Mouse (Mus musculus) adrenal gland, postnatal 4 days (tissue): ENCODE results near the gene Mapk8ip3. TPM values are rescaled to one million over a fixed set of nuclear protein-coding genes. Genes with fewer than 3 reads are reported as not detected.

Source experiments
- DNase-seq, 2 experiments: peaks; one replicate each; pipeline ENCODE4 v3.0.0; 2021 to 2022; ENCODE audit warnings: low spot score in 2 of 2, mixed read lengths in 2 of 2
- total RNA-seq, 2 experiments: library from RNA; stranded (reverse); gene quantifications; 2 replicates each; pipeline ENCODE4 v1.2.3; 2021

The Mapk8ip3 gene
- total RNA-seq, 2 experiments from 2014 or later, result 150 to 153 TPM

GRCm38 (mm10) chr17:24850773-24851127, 86.0 kb downstream of the Mapk8ip3 start:
- DNase-seq, result no peak

GRCm38 (mm10) chr17:24850065-24850772, 86.6 kb downstream of the Mapk8ip3 start, which contains the start of gene Fahd1:
TSS of gene Fahd1 (minus strand) at chr17:24850364.
- DNase-seq, result peak; percentile 75 to 88

GRCm38 (mm10) chr17:24849733-24850064, 87.1 kb downstream of the Mapk8ip3 start:
- DNase-seq, result no peak

- no peak for DNase-seq
Observed at GRCm38 (mm10) chr17:24848600-24849031, 88.2 kb downstream of the Mapk8ip3 start.

GRCm38 (mm10) chr17:24847386-24847785, 89.4 kb downstream of the Mapk8ip3 start:
- DNase-seq, result no peak

- DNase-seq, result no peak
Observed at GRCm38 (mm10) chr17:24844525-24844924, 92.3 kb downstream of the Mapk8ip3 start.

- no peak for DNase-seq
Observed at GRCm38 (mm10) chr17:24842631-24843030, 94.1 kb downstream of the Mapk8ip3 start.

Other genes starting within 250 kb of the Mapk8ip3 start
- gene Syngr3, start 247.0 kb downstream of the Mapk8ip3 start, total RNA-seq, result 1 to 10 TPM; 6.1 to 9.4 TPM
- gene Gfer, start 240.8 kb downstream of the Mapk8ip3 start, total RNA-seq, result 10 to 100 TPM; 28.4 to 28.8 TPM
- gene Noxo1, start 240.7 kb downstream of the Mapk8ip3 start, total RNA-seq, result 1 to 10 TPM; 6.2 to 8.5 TPM
- gene Tbl3, start 229.3 kb downstream of the Mapk8ip3 start, total RNA-seq, result 10 to 100 TPM; 37.8 to 40.9 TPM
- not detected for gene Rnf151, start 218.9 kb downstream of the Mapk8ip3 start, total RNA-seq
- gene Rps2, start 218.9 kb downstream of the Mapk8ip3 start, total RNA-seq, result 100 to 1,000 TPM; 867 to 881 TPM
- 100 to 1,000 TPM; 210 to 213 TPM for gene Ndufb10, start 212.5 kb downstream of the Mapk8ip3 start, total RNA-seq
- 1 to 10 TPM; 5.9 to 6.9 TPM for gene Rpl3l, start 209.2 kb downstream of the Mapk8ip3 start, total RNA-seq
- gene Msrb1, start 200.3 kb downstream of the Mapk8ip3 start, total RNA-seq, result 10 to 100 TPM; 62.0 to 74.6 TPM
- gene Hs3st6, start 184.0 kb downstream of the Mapk8ip3 start, total RNA-seq, result 1 to 10 TPM; 3.2 to 4.2 TPM
- 1 to 10 TPM in 1 of 2 experiments, under 1 TPM in 1; 0.64 to 1.3 TPM for gene Meiob, start 132.7 kb downstream of the Mapk8ip3 start, total RNA-seq
- 10 to 100 TPM; 67.0 to 77.5 TPM for gene Hagh, start 96.8 kb downstream of the Mapk8ip3 start, total RNA-seq
- gene Fahd1, start 86.6 kb downstream of the Mapk8ip3 start, total RNA-seq, result 10 to 100 TPM; 28.9 to 30.5 TPM
- 1 to 10 TPM; 2.0 to 7.4 TPM for gene Igfals, start 71.0 kb downstream of the Mapk8ip3 start, total RNA-seq
- 10 to 100 TPM; 51.9 to 55.3 TPM for gene Nubp2, start 50.6 kb downstream of the Mapk8ip3 start, total RNA-seq
- gene Spsb3, start 50.3 kb downstream of the Mapk8ip3 start, total RNA-seq, result 10 to 100 TPM; 35.5 to 37.8 TPM
- gene Eme2, start 41.9 kb downstream of the Mapk8ip3 start, total RNA-seq, result 10 to 100 TPM; 63.5 to 66.9 TPM
- gene Mrps34, start 41.9 kb downstream of the Mapk8ip3 start, total RNA-seq, result 100 to 1,000 TPM; 135 to 137 TPM
- 10 to 100 TPM; 73.7 to 76.7 TPM for gene Nme3, start 40.5 kb downstream of the Mapk8ip3 start, total RNA-seq
- gene Jpt2, start 23.7 kb upstream of the Mapk8ip3 start, total RNA-seq, result 10 to 100 TPM; 58.7 to 65.9 TPM
- gene Cramp1l, start 78.8 kb upstream of the Mapk8ip3 start, total RNA-seq, result 10 to 100 TPM; 26.3 to 31.8 TPM
- 10 to 100 TPM; 25.7 to 34.2 TPM for gene Ift140, start 79.1 kb upstream of the Mapk8ip3 start, total RNA-seq
- 10 to 100 TPM; 25.5 to 26.4 TPM for gene Tmem204, start 146.6 kb upstream of the Mapk8ip3 start, total RNA-seq
- gene Telo2, start 179.0 kb upstream of the Mapk8ip3 start, total RNA-seq, result 10 to 100 TPM; 30.3 to 35.1 TPM
- under 1 TPM; 0.36 to 0.76 TPM for gene Ptx4, start 183.8 kb upstream of the Mapk8ip3 start, total RNA-seq
- 10 to 100 TPM; 34.6 to 38.6 TPM for gene Clcn7, start 196.4 kb upstream of the Mapk8ip3 start, total RNA-seq
- under 1 TPM; 0.20 to 0.25 TPM for gene Ccdc154, start 225.5 kb upstream of the Mapk8ip3 start, total RNA-seq
- gene Gm38655, start 238.5 kb upstream of the Mapk8ip3 start, total RNA-seq, result under 1 TPM; 0.45 to 0.48 TPM
- gene BC003965, start 247.6 kb upstream of the Mapk8ip3 start, total RNA-seq, result 10 to 100 TPM; 17.7 to 18.3 TPM